ENCODE assay signal across 11 mouse cellular contexts in genomic region chr6:30649651-30650296, GRCm38 (mm10). TPM values are rescaled to one million over a fixed set of nuclear protein-coding genes. Genes with fewer than 3 reads are reported as not detected.
DNase-seq lines count a peak whose midpoint lies in the region; ATAC-seq lines count a peak whose summit lies in the region.
"Had no signal": no experiment of that assay in that cellular context is flagged by ENCODE, and none has a peak within 500 bp of the region (broad histone marks: within the 10 kb centered on the region; RNA-seq: fewer than 3 reads in every experiment).

No protein-coding gene starts in this region.

- no peak for ATAC-seq in limb, embryonic 12.5 days (ENCODE audit: insufficient number of reproducible peaks, insufficient read depth, low FRiP score, low TSS enrichment, low read depth)
- no peak for ATAC-seq in megakaryocyte-erythroid progenitor cell, adult 5-6 weeks (replicated peaks; ENCODE audit: low FRiP score, low TSS enrichment, poor library complexity, severe bottlenecking)

- 80% methylated on average over 11 of the region's 11 CpGs for WGBS in heart, embryonic 10.5 days
- WGBS in limb, embryonic 12.5 days: 70% methylated on average over 11 of the region's 11 CpGs

- H3K36me3 ChIP-seq in heart, embryonic 10.5 days: no peaks in the 10 kb centered on the region
- no peaks in the 10 kb centered on the region for H3K36me3 ChIP-seq in limb, embryonic 12.5 days

- H3K27me3 ChIP-seq in heart, embryonic 10.5 days (ENCODE audit: insufficient read depth, poor library complexity, severe bottlenecking): no peaks in the 10 kb centered on the region
- no peaks in the 10 kb centered on the region for H3K27me3 ChIP-seq in limb, embryonic 12.5 days

- H3K9ac ChIP-seq in limb, embryonic 12.5 days (replicated peaks): no peak overlapping the region

- no peaks in the 10 kb centered on the region for H3K9me3 ChIP-seq in heart, embryonic 10.5 days
- no peaks in the 10 kb centered on the region for H3K9me3 ChIP-seq in limb, embryonic 12.5 days

- intact Hi-C loops in heart, postnatal 25 days (cut with DNase I): no loop called here

- no peak overlapping the region for H3K4me3 ChIP-seq in heart, embryonic 10.5 days
- no peak overlapping the region for H3K4me3 ChIP-seq in limb, embryonic 12.5 days (replicated peaks)

- peaks cover 15% of the 10 kb centered on the region for H3K4me1 ChIP-seq in heart, embryonic 10.5 days
- peaks cover 76% of the 10 kb centered on the region for H3K4me1 ChIP-seq in limb, embryonic 12.5 days (replicated peaks)

- no peak overlapping the region for H3K4me2 ChIP-seq in limb, embryonic 12.5 days

- no peak for DNase-seq in heart, embryonic 10.5 days (ENCODE audit: low spot score)
- no peak for DNase-seq in heart, postnatal 25 days (ENCODE audit: low spot score)
- DNase-seq in adrenal gland, postnatal 36 days: peak; percentile 26 to 42
- DNase-seq in gastrocnemius, adult 18-20 months (ENCODE audit: low spot score): peak; percentile 50
- no peak for DNase-seq in spleen, adult 18-20 months
- no peak for DNase-seq in kidney, adult 8-10 months

- H3K27ac ChIP-seq in heart, embryonic 10.5 days: peak overlapping the region; percentile 23; the same call in 1 of the 2 replicates
- peak overlapping the region; percentile 13; the same call in 1 of the 2 replicates for H3K27ac ChIP-seq in limb, embryonic 12.5 days
- H3K27ac ChIP-seq: kidney, postnatal 0 days had no signal

RNA-seq across cellular contexts. Expression of gene Cpa1, which starts 10.8 kb away (rescaled TPM):
- 3.9 and 4.3 TPM in 2 replicates for polyA plus RNA-seq in heart, embryonic 10.5 days (2016; fragmentation: Nextera tagmentation; extraction: Ambion mirVana)
- under 1 TPM in 1 of 2 experiments, not detected in 1; 0.16 TPM for total RNA-seq in heart, postnatal 25 days (2021)
- not detected for total RNA-seq in adrenal gland, postnatal 36 days (2021)
- total RNA-seq in gastrocnemius, adult 18-20 months (2021): not detected
- polyA plus RNA-seq in limb, embryonic 12.5 days (2016; fragmentation: Nextera tagmentation; extraction: Ambion mirVana): 0.40 and 0.64 TPM in 2 replicates
- not detected in 2 replicates for total RNA-seq in megakaryocyte-erythroid progenitor cell, adult 5-6 weeks (2014; fragmentation: Nextera tagmentation)
- total RNA-seq in megakaryocyte-erythroid progenitor cell, adult 5-6 weeks (2017): not detected in 2 replicates
- total RNA-seq: neutrophil, adult 5-6 weeks had no signal

RNA-seq across cellular contexts. Expression of gene Cpa5, which starts 39.0 kb away (rescaled TPM):
- polyA plus RNA-seq in heart, embryonic 10.5 days (2016; fragmentation: Nextera tagmentation; extraction: Ambion mirVana): 0.97 and 2.1 TPM in 2 replicates
- total RNA-seq in heart, postnatal 25 days (2021): not detected
- total RNA-seq in adrenal gland, postnatal 36 days (2021): not detected
- not detected for total RNA-seq in gastrocnemius, adult 18-20 months (2021)
- 0.14 and 0.33 TPM in 2 replicates for polyA plus RNA-seq in limb, embryonic 12.5 days (2016; fragmentation: Nextera tagmentation; extraction: Ambion mirVana)
- not detected in 2 replicates for total RNA-seq in megakaryocyte-erythroid progenitor cell, adult 5-6 weeks (2014; fragmentation: Nextera tagmentation)
- not detected in 2 replicates for total RNA-seq in megakaryocyte-erythroid progenitor cell, adult 5-6 weeks (2017)
- total RNA-seq: neutrophil, adult 5-6 weeks had no signal
- polyA plus RNA-seq: lung, embryonic 16.5 days had no signal

RNA-seq across cellular contexts. Expression of gene Cep41, which starts 43.8 kb away (rescaled TPM):
- polyA plus RNA-seq in heart, embryonic 10.5 days (2016; fragmentation: Nextera tagmentation; extraction: Ambion mirVana): 12.5 and 15.3 TPM in 2 replicates
- 1 to 10 TPM; 1.9 to 3.1 TPM for total RNA-seq in heart, postnatal 25 days (2021)
- total RNA-seq in adrenal gland, postnatal 36 days (2021): 1 to 10 TPM; 6.1 to 9.6 TPM
- total RNA-seq in gastrocnemius, adult 18-20 months (2021): under 1 TPM; 0.78 to 0.80 TPM
- polyA plus RNA-seq in limb, embryonic 12.5 days (2016; fragmentation: Nextera tagmentation; extraction: Ambion mirVana): 51.1 and 53.5 TPM in 2 replicates
- 17.9 and 22.2 TPM in 2 replicates for total RNA-seq in megakaryocyte-erythroid progenitor cell, adult 5-6 weeks (2014; fragmentation: Nextera tagmentation)
- total RNA-seq in megakaryocyte-erythroid progenitor cell, adult 5-6 weeks (2017): 11.7 and 12.0 TPM in 2 replicates

Comparison
In these comparisons a context has a peak if more than half of its experiments do, and no peak if none do; other contexts are left out.
1. DNase-seq: peak in adrenal gland, postnatal 36 days (2 of 2) and gastrocnemius, adult 18-20 months (single experiment); none in heart, embryonic 10.5 days (single experiment), heart, postnatal 25 days (single experiment), spleen, adult 18-20 months (0 of 2) and kidney, adult 8-10 months (0 of 2).